Mouse (Mus musculus) liver, adult 2 months (tissue): ENCODE data around the gene Ankrd37.

Source experiments
- CTCF ChIP-seq: fragments of 200-500 bp; IDR thresholded peaks from 2 replicates; pipeline ENCODE4 v1.5.1; 2011; ENCODE audit warnings: low read depth, low read length, control low read depth
- POLR2A ChIP-seq: fragments of 200-500 bp; IDR thresholded peaks from 2 replicates; pipeline ENCODE4 v1.6.1; 2011; ENCODE audit warnings: low read length, control low read depth; ENCODE audit not compliant: insufficient read depth; ENCODE audit errors: extremely low read depth

GRCm38 (mm10) chr8:46005596-46005995 is at the start of gene Ankrd37:
- no peak for TF ChIP-seq POLR2A
- no peak for TF ChIP-seq CTCF
